Mouse (Mus musculus): Measurements from ENCODE around the gene Ikzf3. TPM values are rescaled to one million over a fixed set of nuclear protein-coding genes. Genes with fewer than 3 reads are reported as not detected.

Gene Ikzf3
- total RNA-seq, 2 experiments from 2014 or later, result 0.52 TPM; not detected in 1

GRCm38 (mm10) chr11:98477011-98477701, 68.7 kb downstream of the Ikzf3 start:
- DNase-seq (ENCODE audit: extremely low spot score in 1 of 2, low spot score in 1 of 2), result no peak

DNA sequence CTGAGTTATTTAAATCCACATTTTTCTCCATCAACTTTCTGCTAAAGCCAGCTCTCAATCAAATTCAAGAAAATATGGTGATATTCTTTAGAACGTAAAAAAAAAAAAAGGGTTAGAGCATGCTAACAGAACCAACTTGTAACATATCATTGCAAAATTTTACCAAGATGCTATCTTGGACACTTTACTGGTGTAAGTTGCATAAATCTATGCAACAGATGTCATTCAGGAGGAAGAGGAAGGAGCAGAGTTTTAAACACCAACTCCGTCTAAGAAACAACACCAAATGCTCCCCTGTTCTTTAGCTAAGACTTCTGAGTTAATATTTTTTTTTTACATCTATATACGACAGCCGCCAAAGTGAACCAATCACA, 69.4 kb downstream of the Ikzf3 start:
- DNase-seq (ENCODE audit: extremely low spot score in 1 of 2, low spot score in 1 of 2), result no peak

- DNase-seq (ENCODE audit: extremely low spot score in 1 of 2, low spot score in 1 of 2), result no peak
Observed at GRCm38 (mm10) chr11:98475630-98476433, 70.0 kb downstream of the Ikzf3 start.

DNA sequence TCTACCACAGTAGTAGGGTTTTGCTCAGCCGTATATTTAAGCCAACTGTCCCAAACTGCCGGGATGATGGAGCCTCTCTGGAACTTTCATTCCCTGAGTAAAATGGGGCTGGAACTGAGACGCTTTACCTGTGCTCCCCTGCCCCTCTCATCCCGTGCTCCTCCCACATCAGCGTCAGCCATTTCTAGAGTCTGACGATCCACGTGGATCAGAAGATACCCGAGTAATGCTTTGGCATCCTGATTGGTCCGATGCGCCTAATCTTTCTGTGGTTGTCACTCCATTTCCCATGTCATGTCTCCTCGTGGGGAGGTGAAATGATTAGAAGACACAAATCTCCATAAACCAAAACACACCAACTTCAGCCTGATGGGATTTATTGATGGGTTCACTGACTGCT, 70.9 kb downstream of the Ikzf3 start:
- DNase-seq (ENCODE audit: extremely low spot score in 1 of 2, low spot score in 1 of 2), result no peak

DNA sequence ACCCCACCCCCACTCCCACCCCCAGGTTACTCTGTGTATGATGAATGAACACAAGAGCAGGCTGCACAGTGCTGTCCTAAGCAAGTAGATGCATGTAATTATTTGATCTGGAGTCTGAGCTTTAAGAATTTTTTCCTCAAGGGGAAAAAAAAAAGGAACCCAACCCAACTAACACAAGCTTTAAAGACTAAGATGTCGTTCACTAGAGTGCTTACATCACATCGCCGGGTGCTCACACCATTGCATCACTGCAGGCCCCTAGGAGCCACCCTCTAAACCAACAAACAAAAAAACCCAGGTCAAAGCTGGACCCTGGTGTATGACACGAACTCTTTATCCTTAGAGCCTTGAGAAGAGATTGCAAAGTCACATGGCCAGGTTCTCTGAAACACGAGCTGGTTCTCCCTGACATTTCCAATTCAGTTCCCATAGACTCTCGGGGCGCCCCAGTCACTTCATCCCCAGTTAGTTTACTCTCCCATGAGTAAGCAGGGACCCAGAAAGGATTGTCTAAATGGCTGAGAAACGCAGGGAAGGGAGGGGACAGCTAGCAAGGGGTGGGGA, 71.8 kb downstream of the Ikzf3 start:
- DNase-seq (ENCODE audit: extremely low spot score in 1 of 2, low spot score in 1 of 2), result no peak

GRCm38 (mm10) chr11:98472696-98473095, 73.1 kb downstream of the Ikzf3 start:
- no peak for DNase-seq (ENCODE audit: extremely low spot score in 1 of 2, low spot score in 1 of 2)

GRCm38 (mm10) chr11:98470795-98471194, 75.0 kb downstream of the Ikzf3 start:
- DNase-seq (ENCODE audit: extremely low spot score in 1 of 2, low spot score in 1 of 2), result no peak

DNA sequence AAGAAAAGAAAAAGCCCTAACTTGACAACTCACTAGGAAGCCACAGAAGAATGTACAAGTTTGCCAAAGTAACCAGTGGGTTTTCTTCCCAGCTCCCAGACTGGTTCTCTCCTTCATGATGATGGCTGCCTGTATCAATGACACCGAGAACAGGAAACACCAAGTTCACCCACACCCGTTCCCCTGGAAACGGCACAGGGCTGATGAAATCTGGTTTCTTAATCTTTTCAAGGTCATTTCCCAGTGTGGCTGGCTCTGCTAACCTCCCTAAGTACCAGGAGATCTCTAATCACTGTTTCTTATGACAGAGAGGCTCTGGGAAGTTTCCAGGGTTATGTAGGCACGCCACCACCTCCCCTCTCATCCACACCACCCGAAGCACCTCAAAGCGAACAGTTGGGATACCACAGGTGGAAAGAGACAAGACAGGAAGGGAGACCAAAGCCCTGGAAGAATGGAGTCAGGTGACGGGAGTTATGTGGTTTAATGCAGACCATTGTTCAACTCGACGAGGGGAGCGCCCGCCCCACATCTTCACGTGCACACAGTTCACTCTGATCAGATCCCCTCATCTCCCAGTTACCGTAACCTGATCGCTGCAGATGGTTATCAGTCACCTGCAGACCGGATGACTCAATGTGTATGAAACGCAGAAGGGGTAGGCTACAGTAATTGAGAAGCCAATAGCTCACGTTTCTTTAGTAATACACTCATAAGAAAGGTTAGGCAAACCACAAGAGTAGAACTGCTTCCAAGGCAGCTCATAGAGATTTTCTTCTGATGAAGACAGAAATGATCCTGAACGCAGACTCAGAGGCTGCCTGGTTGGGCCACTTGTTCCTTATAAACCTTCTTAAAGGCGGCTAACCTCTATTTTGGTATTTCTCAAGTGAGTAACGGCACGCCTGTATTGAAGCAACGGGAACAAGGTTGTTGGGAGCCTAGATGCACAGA, 75.8 kb downstream of the Ikzf3 start:
- no peak for DNase-seq (ENCODE audit: extremely low spot score in 1 of 2, low spot score in 1 of 2)

DNA sequence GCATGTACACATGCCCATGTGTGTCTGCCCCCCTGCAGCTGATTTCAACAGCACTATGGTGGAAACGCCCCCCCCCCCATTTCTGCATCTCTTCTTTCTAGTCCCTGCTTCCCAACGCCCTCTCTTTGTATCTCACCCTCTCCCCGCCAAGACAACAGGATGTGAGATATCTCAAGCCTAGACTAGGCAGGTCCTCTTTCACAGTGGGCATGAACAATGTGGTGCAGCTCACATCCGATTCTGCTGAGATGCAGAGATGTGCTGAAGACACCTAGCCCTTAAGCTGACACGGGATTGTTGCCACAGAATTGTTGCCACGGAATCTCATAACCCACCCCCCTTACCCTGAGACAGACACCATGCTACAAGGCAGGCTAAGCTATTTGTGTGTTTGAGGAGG, 81.3 kb downstream of the Ikzf3 start:
- DNase-seq (ENCODE audit: extremely low spot score in 1 of 2, low spot score in 1 of 2), result no peak

- no peak for DNase-seq (ENCODE audit: extremely low spot score in 1 of 2, low spot score in 1 of 2)
Observed at GRCm38 (mm10) chr11:98463911-98464310, 81.9 kb downstream of the Ikzf3 start.

DNA sequence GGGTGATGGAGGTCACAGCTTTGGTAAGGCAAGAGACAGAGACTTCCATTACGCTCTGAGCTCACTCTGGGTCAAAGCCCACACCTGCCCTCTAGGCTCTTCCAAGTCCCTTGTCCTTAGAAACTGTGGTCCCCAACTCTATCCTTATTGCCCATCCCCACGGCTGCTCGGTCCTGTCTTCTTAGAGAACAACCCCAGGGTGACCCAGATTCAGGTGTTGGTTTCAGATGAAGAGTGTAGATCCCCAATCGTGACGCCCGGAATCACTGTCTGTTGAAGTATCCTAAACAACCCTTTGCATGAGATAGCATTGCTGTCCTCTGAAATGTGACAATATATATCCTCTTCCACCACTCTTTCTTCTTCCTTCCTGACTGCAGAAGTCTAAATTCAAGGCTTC, 83.6 kb downstream of the Ikzf3 start:
- no peak for DNase-seq (ENCODE audit: extremely low spot score in 1 of 2, low spot score in 1 of 2)

GRCm38 (mm10) chr11:98461109-98461720, 84.6 kb downstream of the Ikzf3 start:
- DNase-seq (ENCODE audit: extremely low spot score in 1 of 2, low spot score in 1 of 2), result no peak

- no peak for DNase-seq (ENCODE audit: extremely low spot score in 1 of 2, low spot score in 1 of 2)
Observed at GRCm38 (mm10) chr11:98459860-98460259, 86.0 kb downstream of the Ikzf3 start.

DNA sequence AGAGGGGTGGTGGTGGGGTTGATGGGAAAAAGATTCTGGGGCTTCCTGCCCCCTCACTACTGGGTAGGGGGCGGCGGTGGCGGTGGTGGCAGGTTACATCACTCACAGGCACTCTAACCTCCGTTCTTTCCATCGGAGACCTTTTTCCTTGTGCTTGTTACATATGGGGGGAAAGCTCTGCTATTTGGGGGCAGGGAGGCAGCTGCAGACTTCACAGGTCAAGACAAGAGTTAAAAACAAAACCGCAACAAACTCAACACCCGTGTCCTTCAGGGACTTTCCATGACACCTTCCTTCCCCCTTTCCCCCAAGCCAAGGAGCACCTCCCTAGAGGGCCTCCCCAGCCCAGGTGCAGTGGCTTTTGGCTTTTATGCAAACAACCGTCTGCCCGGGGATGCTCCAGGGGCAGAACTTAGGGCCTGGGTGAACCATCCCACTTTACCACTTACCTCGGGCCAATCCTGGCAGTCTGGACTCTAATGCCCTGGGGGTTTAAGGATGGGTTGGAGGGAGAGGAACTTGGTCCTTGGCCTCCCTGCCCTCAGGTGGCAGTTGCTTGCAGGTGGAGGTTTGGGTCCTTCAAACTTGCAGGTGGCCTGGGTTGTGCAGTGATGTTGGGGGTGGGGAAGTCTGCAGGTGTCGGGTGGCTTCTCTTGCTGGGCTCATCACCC, 86.6 kb downstream of the Ikzf3 start:
- DNase-seq (ENCODE audit: extremely low spot score in 1 of 2, low spot score in 1 of 2), result no peak

DNA sequence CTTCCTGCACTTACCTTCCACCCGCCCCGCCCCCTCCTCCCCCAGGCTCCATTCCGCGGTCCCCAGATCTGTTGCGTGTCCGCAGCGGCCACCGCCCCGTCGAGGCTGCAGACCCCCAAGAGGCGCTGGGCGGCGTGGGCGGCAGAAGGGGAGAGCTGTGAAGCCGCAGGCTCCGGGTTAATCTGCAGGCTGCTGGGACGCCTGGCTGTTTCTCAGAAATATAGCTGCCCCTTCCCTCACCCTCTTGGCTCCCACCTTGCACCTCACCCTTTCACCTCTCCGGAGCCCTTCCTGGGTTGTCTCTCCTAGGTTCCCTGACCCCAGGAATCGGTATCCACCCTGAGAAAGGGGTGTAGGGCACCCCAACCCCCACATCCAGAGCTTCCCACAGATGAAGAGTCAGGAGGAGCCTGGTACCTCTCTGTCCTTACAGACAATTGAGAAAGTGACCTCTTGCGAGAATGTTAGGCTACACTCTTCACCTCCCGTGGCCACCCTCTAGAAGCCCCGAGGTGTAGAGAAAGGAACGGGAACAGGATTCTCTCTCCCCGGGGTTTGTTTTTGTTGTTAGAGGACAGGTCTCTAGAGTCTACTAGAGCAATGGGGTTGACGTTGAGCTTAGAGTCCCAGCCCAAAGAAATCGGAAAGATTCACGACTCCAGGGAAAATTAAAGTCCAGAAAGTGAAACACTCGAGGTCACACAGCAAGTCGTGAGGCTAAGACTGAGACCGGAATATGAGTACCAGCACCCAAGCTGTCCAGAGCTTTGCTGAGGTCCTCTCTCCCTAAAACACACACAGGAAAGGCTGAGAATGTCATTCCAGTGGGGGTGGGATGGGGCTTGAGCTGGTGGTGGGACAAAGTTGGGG, 87.5 kb downstream of the Ikzf3 start:
- DNase-seq (ENCODE audit: extremely low spot score in 1 of 2, low spot score in 1 of 2), result no peak

DNA sequence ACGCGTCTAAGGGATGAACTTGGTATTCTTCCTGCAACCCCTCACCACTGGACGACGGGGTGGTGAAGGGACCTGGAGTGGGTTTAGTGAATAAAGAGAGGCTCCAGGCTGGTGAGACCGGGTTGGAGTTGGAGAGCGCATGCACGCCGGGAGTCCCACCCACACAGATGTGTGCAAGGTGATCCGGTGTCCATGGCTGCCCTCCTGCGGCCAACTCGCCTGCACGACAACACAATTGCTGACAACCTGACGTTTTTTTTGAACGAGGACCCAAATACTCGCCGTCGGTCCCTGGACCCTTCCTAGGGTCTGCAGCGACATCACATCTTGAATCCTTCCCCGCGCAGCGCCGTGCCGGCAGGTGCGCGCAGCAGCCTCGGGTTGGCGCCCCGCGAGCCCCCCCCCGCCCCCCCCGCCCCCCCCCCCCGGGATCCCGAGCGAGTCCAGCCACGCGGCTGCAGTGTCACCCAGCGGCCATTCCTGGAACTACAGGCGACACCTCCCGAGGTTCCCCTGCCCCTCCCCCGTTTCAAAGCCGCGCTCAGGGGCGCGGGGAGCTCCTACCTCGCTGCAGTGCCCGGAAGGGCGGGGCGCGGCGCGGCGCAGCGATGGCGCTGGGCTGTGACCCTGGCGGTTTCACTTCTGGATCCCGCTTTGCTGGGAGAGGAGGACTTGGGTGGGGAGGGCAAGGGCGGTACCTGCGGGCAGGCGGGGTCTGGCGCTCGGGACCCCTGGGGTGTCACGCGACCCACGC, 88.3 kb downstream of the Ikzf3 start:
- DNase-seq (ENCODE audit: extremely low spot score in 1 of 2, low spot score in 1 of 2), result peak; percentile 83 to 96

GRCm38 (mm10) chr11:98456945-98457344, 88.9 kb downstream of the Ikzf3 start:
- DNase-seq (ENCODE audit: extremely low spot score in 1 of 2, low spot score in 1 of 2), result no peak

- DNase-seq (ENCODE audit: extremely low spot score in 1 of 2, low spot score in 1 of 2), result no peak
Observed at GRCm38 (mm10) chr11:98456545-98456944, 89.3 kb downstream of the Ikzf3 start.
